Mouse (Mus musculus) urinary bladder, postnatal 14 days (tissue): Measurements from ENCODE around the gene Agr2.

ENCODE experiments used
- DNase-seq: peaks from one replicate; pipeline ENCODE4 v3.0.0; 2021; ENCODE audit warnings: low spot score

Agr2 gene

DNA sequence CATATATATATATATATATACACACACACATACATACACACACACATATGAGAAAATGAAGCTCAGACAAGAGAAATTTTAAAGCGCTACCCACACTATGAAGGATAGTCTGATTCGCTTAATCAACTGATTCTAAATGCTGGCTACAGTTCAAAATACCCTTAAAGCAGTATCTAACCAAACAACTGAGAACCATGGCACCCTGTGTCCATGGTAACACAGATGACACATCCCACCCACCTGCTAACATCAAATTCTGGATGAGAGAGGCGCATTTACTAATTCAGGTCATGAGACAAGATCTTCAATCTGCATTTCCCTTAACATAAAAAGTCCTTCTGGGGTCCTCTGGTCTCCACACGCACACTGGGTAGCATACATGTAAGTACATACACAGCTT lies 33.4 kb downstream of the Agr2 start:
- DNase-seq = no peak

DNA sequence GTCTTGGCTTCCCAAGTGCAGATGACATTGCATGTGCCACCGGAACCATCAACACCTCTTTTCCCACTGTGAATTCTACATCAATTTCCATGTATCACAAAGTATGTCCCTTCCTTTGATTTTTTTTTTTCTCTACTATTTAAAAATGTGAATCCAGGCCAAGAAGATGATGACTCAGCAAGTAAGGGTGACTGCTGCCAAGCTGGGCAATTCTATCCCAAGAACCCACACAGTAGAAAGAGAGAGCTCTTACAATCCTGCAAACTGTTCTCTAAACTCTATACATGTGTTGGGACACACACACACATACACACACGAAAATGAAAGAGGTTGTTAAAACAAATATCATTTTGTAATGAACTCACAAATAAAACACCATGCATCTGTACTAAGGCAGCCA lies 34.5 kb downstream of the Agr2 start:
- DNase-seq = no peak

DNA sequence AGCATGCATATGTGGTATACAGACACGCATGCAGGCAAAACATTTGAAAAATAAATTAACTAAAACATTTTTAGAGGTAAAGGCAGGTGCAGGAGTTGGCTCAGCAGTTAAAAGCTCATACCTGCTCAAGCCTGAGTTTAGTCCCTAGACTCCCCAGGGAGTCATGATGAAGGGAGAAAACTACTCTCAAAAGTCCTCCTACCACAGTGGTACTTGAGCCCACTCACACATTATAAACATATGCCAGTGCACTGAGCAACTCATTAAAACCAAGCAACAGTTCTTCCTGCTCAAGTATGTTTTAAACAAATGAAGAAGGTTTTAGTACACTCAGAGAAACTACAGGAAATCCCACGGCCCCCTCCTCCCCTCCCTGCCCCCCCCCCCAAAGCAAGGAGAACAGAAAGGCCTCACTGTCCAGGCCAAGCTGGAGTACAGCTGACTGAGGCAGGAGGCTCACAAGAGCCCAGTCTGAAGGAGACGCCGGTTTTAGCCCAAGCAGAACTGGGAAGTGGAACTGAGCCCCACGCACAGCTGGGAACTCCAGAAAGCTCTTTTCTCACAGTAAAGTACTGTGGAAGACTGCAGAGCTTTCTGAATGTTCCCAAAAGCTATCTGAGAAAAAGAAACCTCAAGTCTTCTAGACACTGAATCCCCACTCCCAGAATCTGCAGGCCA lies 36.4 kb downstream of the Agr2 start:
- no peak for DNase-seq

DNA sequence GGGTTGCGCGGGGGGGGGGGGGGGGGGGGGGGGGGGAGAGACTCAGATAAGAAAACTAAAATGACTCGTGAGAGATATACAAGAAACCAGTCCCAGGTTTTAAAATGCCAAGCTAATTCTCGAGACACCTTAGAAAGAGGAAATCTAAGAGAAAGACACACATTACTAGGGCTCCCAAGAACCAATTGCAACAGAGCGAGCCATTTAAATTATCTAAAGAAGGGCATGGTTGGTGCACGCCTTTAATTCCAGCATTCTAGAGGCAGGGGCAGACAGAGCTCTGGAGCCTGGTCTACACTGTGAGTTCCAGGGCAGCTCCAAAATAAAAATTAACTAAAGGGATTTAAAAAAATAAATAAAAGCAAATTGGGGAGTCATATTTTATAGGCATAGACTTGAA lies 37.0 kb downstream of the Agr2 start:
- no peak for DNase-seq

DNA sequence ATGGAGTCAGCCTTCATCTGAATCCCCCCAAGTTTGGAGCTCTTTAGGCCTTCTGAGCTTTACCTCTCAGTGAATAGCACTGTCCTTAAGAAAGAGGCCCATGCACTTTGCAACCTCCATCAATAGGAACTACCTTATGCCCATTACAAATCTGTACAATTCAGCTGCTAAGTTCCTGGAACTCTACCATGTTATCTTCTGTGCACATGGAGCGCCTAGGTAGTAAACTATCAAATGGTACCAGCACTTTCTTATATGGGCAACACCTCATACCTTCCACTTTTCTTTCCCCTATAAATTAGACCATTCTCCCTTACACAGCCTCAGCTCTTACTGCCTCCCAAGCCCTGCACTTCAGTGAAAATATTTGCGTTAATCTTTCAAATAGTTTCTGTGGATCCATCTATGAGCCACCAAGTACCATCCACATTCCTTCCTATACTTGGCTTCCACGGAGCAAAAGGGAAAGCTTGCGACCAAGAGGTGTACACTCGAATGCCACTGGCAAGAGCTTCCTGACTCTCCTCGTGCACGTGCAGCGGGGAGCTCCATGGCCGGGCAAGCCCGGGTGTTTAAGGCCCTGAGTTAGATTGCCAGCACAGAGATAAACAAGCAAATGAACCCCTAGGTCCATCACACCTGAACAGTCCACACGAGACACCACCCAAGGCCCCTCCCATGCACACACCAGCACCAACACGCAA lies 38.1 kb downstream of the Agr2 start:
- no peak for DNase-seq

DNA sequence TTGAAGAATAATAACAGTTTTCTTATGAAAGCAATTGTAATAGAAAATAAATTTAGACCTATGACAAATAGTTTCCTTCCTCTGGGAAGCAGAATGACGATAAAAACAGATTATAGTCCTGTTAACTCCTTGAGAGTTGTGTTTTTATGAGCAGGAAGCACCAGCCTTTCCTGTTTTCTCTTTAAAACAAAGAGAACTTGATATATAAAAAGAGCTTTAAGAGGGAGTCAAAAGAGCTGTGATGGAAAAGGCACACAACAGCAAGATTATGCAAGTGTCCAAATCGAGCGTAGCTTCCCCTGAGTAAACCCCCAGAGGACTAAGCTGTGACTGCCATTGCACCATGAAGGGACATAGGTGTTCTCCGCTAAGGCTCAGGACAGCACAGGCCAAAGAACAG lies 39.7 kb downstream of the Agr2 start:
- no peak for DNase-seq

DNA sequence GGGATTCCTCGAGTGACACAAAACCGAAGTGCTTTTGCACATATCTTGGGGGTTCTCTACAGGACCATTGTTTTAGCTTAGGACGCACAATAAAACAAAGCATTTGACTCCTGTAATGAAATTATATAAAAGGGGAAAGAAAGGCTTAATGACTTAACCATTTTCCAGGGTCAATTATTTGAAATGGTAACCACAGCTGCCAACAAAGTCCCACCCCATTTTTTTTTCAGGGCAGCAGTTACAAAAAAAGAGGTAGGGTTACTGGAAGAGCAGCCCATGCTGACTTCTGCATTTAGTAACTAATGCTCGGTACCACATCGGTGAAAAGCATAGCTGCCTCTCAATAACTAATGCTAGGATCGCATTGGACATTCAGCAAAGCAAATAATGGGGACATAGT lies 42.8 kb downstream of the Agr2 start:
- DNase-seq = no peak

DNA sequence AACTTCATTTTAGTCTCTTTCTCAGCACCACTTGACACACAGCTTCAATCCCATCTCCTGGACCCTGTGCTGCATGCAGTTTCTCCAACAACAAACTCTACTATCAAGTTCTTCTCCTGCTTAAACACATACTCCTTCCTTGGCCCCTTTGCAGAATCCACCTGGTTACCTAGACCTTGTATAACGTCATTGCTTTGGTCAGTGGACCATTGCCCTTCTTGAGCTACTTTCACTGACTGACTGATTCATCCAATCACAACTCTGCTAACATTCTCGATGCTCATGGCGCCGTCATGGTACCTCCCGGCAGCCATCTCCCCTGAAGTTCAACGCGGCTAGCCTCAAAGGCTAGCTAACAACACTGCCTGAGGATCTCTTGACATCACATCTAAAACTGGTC lies 43.4 kb downstream of the Agr2 start:
- no peak for DNase-seq

GRCm38 (mm10) chr12:36036776-36037175 lies 44.1 kb downstream of the Agr2 start:
- DNase-seq = no peak

GRCm38 (mm10) chr12:36039541-36040084 lies 46.9 kb downstream of the Agr2 start:
- no peak for DNase-seq

DNA sequence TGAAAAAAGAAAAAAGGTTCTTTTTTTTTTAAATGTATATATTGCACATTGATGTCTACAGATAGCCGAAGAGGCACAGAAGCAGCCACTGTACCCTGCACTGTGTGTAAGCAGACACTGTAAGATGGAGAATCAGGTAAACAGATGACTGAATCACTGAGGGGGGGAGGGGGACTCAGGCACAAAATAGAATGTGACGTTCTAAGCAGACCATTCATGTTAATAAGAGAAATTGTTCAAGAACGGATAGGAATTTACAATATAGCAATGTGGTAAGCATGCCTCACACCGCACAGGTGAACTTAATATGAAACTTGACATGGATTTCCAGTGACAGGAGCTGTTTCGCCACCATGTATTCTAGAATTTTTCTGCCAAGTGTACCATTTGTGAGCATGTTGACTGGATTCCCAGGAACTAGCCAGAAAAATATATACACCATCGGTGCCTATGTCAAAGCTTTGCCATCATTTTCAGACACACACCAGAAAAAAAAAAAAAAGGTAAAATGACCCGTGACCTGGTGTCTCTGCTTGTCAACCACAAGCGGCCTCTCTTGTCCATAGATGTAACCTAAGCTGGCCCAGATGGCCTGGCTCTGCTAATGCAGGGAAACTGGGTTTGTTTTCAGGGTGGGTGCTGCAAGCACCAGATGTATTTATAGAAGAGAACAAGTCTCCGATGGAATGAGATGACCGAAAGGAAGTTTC lies 48.0 kb downstream of the Agr2 start:
- no peak for DNase-seq

DNA sequence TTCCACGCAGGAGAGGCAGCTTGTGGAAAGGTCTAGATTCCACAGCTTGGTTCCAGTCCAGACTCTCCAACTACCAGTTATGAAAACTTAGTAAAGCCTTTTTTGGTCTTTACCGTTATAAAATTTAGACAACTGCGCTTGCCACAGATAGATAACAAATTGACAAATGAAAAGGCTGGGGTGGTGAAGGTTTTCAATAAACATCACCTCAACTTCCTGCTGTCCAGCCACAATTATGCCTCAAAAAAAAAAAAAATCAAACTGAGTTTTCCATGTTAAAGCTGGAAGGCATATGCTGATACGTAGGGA lies 48.5 kb downstream of the Agr2 start:
- no peak for DNase-seq

GRCm38 (mm10) chr12:36041703-36042347 lies 49.1 kb downstream of the Agr2 start:
- peak; percentile 42 for DNase-seq

- DNase-seq = peak; percentile 89
Observed at GRCm38 (mm10) chr12:36042348-36042778, 49.7 kb downstream of the Agr2 start, which contains the start of gene Tspan13. Gene Tspan13, minus strand, starts transcription at chr12:36042500.

- no peak for DNase-seq
Observed at GRCm38 (mm10) chr12:36044691-36045090, 52.0 kb downstream of the Agr2 start.

- DNase-seq = no peak
Observed at GRCm38 (mm10) chr12:36046196-36046595, 53.5 kb downstream of the Agr2 start.

GRCm38 (mm10) chr12:36047593-36047992 lies 54.9 kb downstream of the Agr2 start:
- no peak for DNase-seq

DNA sequence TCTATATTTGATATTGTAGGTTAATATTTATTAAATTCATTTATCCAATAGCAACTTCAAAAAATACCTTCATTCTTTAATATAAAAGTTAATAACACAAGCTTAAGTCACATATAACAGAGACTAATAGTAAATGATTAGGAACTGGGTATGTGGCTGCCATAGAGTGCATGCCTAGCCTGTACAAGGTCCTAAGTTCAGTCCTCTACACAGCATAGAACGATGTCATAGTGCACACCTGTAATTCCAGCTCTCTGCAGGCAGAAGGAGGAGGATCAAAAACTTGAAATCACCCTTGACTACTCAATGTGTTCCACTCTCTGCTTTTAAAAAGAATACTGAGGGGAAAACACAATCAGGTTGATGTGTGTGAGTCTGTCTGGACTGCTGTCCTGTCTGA lies 57.6 kb downstream of the Agr2 start:
- no peak for DNase-seq
